Mouse (Mus musculus): ENCODE results near the gene Wdr63. TPM values are rescaled to one million over a fixed set of nuclear protein-coding genes. Genes with fewer than 3 reads are reported as not detected.

Gene Wdr63
- total and polyA plus RNA-seq, 3 experiments, result not detected

DNA sequence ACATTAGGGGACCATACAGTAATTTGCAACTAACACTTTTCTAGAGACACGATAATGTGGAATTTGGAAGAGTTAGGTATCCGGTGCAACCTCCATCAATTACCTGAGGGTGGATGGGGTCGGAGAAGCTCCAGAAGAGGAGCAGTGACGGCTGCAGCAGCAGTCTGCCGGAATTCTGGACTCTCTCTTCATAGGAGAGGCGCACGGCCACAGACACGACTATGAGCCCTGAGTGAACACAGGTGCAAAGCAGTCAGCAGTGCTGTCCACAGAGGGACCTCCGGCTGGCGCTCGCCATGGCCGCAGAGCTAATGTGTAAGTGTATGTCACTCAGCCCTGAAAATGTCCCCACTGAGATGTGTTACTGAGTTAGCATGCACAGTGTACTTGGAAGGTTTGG lies 27.7 kb downstream of the Wdr63 start:
- Histone ChIP-seq H3K79me2 (ENCODE audit: control insufficient read depth, insufficient read depth, low read length, poor library complexity) (no peaks in the 10 kb centered on the region), H3K9me3 (replicated peaks; ENCODE audit: insufficient read depth, low read length) (no peaks in the 10 kb centered on the region), H3K9ac (ENCODE audit: control insufficient read depth, low read depth, low read length, poor library complexity, severe bottlenecking) (no peak overlapping the region), H3K27ac (ENCODE audit: control insufficient read depth, low read depth, low read length) (no peak overlapping the region), H3K4me1 (ENCODE audit: control insufficient read depth in 1 of 2, insufficient read depth in 2 of 2, low read length in 2 of 2) (no peaks in the 10 kb centered on the region), H3K36me3 (ENCODE audit: control insufficient read depth in 1 of 2, insufficient read depth in 2 of 2, low read length in 2 of 2) (no peaks in the 10 kb centered on the region), H3K4me3 (ENCODE audit: control insufficient read depth in 1 of 2, insufficient read depth in 1 of 2, low read depth in 2 of 2, low read length in 2 of 2) (no peak overlapping the region), H3K27me3 (ENCODE audit: control insufficient read depth in 1 of 2, insufficient read depth in 2 of 2, low read length in 2 of 2) (no peaks in the 10 kb centered on the region; a peak in 1 of 4 replicates)
- TF ChIP-seq ELF1 (IDR thresholded peaks at IDR 0.05; ENCODE audit: low read depth, low read length), result no peak
- TF ChIP-seq TBP (IDR thresholded peaks at IDR 0.05; ENCODE audit: low read depth, low read length), result no peak
- TF ChIP-seq SIN3A (IDR thresholded peaks at IDR 0.05; ENCODE audit: low read length), result no peak
- TF ChIP-seq ZNF384 (IDR thresholded peaks at IDR 0.05; ENCODE audit: low read depth, low read length), result no peak
- TF ChIP-seq ETS1 (IDR thresholded peaks at IDR 0.05; ENCODE audit: low read depth, low read length), result no peak
- TF ChIP-seq POLR2AphosphoS2 (IDR thresholded peaks at IDR 0.05; ENCODE audit: low read length), result no peak
- no peak for TF ChIP-seq E2F4 (IDR thresholded peaks at IDR 0.05; ENCODE audit: borderline replicate concordance, low read depth, low read length)
- no peak for TF ChIP-seq RAD21 (IDR thresholded peaks at IDR 0.05; ENCODE audit: low read depth, low read length)
- TF ChIP-seq MAX (IDR thresholded peaks at IDR 0.05; ENCODE audit: low read length), result no peak
- no peak for TF ChIP-seq BHLHE40 (IDR thresholded peaks at IDR 0.05; ENCODE audit: borderline replicate concordance, low read depth, low read length)
- no peak for TF ChIP-seq EP300 (IDR thresholded peaks at IDR 0.05; ENCODE audit: low read depth in 1 of 2, low read length in 2 of 2)
- no peak for TF ChIP-seq UBTF (IDR thresholded peaks at IDR 0.05; ENCODE audit: borderline replicate concordance, insufficient read depth, low read depth, low read length)
- TF ChIP-seq ZC3H11A (IDR thresholded peaks at IDR 0.05; ENCODE audit: low read depth, low read length), result no peak
- no peak for TF ChIP-seq MYB (IDR thresholded peaks at IDR 0.05; ENCODE audit: low read depth, low read length)
- no peak for DNase-seq (ENCODE audit: low read depth, low spot score)

GRCm38 (mm10) chr3:146072780-146073179 lies 35.1 kb downstream of the Wdr63 start:
- DNase-seq (ENCODE audit: low read depth, low spot score), result peak; percentile 58
- H3K9me3 ChIP-seq (replicated peaks; ENCODE audit: insufficient read depth, low read length), result no peaks in the 10 kb centered on the region
- peaks cover 0 to 4% of the 10 kb centered on the region in 2 experiments; a peak in 3 of 4 replicates for H3K27me3 ChIP-seq (ENCODE audit: control insufficient read depth in 1 of 2, insufficient read depth in 2 of 2, low read length in 2 of 2)
- H3K4me3 ChIP-seq (ENCODE audit: control insufficient read depth in 1 of 2, insufficient read depth in 1 of 2, low read depth in 2 of 2, low read length in 2 of 2), result no peak overlapping the region
- no peaks in the 10 kb centered on the region for H3K36me3 ChIP-seq (ENCODE audit: control insufficient read depth in 1 of 2, insufficient read depth in 2 of 2, low read length in 2 of 2)
- no peak overlapping the region for H3K27ac ChIP-seq (ENCODE audit: control insufficient read depth, low read depth, low read length)
- H3K4me1 ChIP-seq (ENCODE audit: control insufficient read depth in 1 of 2, insufficient read depth in 2 of 2, low read length in 2 of 2), result no peaks in the 10 kb centered on the region
- no peaks in the 10 kb centered on the region for H3K79me2 ChIP-seq (ENCODE audit: control insufficient read depth, insufficient read depth, low read length, poor library complexity)
- TF ChIP-seq SMC3 (IDR thresholded peaks at IDR 0.05; ENCODE audit: low read depth, low read length) (peak; percentile 64), CTCF (IDR thresholded peaks at IDR 0.05 in 2 of 3, conservative IDR thresholded peaks at IDR 0.05 in 1 of 3; ENCODE audit: control insufficient read depth in 1 of 3, insufficient read depth in 1 of 3, low read depth in 2 of 3, low read length in 3 of 3, poor library complexity in 1 of 3, severe bottlenecking in 1 of 3) (peak; percentile 4 to 65 (median 48); a peak in 4 of 6 replicates), RAD21 (IDR thresholded peaks at IDR 0.05; ENCODE audit: low read depth, low read length) (peak; percentile 39), MAX (IDR thresholded peaks at IDR 0.05; ENCODE audit: low read length) (no peak), USF1 (IDR thresholded peaks at IDR 0.05; ENCODE audit: low read depth, low read length) (no peak), ZC3H11A (IDR thresholded peaks at IDR 0.05; ENCODE audit: low read depth, low read length) (0 out of 2 replicates have a peak, but pooled peaks have one; percentile 25)
- no peak overlapping the region for H3K9ac ChIP-seq (ENCODE audit: control insufficient read depth, low read depth, low read length, poor library complexity, severe bottlenecking)

All from MEL (cell line).